Mouse (Mus musculus): ENCODE data around the gene Olfr1424.
"Not testable (repeated sequence)": the region's sequence is repeated elsewhere in the genome, so short reads cannot be mapped to it uniquely, and the experiment has no call there.

The Olfr1424 gene

DNA sequence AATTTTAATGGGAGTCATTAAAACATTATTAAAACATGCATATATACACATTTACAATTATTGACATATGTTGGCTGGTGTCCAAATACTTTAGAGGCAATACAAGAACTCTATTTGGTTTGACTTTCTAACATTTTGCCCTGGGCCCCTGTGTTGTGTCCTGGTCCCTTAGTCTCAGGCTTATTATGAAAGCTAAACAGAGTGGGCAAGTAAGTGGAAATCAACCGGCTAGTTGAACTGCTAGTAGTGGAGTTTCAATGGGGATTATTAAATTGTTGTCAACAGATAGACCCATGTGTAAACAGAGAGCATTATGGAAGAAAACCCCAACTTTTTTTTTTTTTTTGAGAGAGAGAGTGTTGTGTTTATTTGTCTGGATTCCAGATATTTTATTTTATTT, at the start of gene Olfr1424:
Gene Olfr1424 (minus strand): TSS at position 101 of the 400 bp plus-strand sequence.
- DNase-seq (ENCODE audit: low spot score) = not testable (repeated sequence)

- no peak for DNase-seq (ENCODE audit: low spot score)
Measured at GRCm38 (mm10) chr19:12104541-12104940, 42.1 kb upstream of the Olfr1424 start.

- no peak for DNase-seq (ENCODE audit: low spot score)
Measured at GRCm38 (mm10) chr19:12103234-12103633, 40.8 kb upstream of the Olfr1424 start, which contains the start of gene Olfr1427. Gene Olfr1427, minus strand, starts transcription at chr19:12103334.

DNA sequence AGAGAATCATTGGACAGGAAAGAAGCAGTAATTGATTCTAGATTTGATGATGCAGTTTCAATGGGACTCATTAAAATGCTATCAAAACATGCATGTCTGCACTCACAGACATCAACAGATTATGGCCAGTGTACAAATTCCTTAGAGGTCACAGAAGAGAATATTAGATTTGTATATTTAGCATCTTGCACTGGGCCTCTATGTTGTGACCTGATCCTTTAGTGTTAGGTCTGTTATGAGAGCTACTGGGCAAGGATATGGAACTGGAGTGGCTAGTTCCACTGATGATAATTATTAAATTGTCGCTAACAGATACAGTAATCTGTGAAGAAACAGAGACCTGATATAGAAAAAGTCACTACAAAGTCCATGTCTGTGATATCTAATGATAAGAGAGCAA, 29.4 kb upstream of the Olfr1424 start, which contains the start of gene Olfr1426:
Gene Olfr1426 (minus strand): TSS at position 101 of the 400 bp plus-strand sequence.
- DNase-seq (ENCODE audit: low spot score) = no peak

GRCm38 (mm10) chr19:12077631-12078030, 15.1 kb upstream of the Olfr1424 start, which contains the start of gene Olfr1425:
Gene Olfr1425, minus strand, starts transcription at chr19:12077731.
- DNase-seq (ENCODE audit: low spot score) = not testable (repeated sequence)

- not testable (repeated sequence) for DNase-seq (ENCODE audit: low spot score)
Measured at GRCm38 (mm10) chr19:12069546-12069945, 7.1 kb upstream of the Olfr1424 start.

DNA sequence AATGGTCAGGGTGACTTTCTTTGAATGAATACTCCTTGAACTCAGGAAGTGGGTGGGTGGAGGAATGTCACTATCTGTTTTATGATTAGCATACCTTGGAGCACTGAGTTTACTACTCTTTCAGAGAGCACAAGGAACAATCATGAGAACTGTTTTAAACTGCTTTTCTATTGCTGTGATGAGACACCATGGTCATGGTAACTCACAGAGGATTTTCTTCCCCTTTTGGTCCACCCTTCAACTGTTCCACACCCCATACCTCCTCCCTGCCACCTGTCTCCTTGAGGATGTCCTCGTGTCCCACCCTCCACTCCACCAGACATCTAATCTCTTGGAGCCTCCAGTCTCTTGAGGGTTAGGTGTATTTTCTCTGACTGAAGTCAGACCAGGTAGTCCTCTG, 5.3 kb upstream of the Olfr1424 start:
- not testable (repeated sequence) for DNase-seq (ENCODE audit: low spot score)

DNA sequence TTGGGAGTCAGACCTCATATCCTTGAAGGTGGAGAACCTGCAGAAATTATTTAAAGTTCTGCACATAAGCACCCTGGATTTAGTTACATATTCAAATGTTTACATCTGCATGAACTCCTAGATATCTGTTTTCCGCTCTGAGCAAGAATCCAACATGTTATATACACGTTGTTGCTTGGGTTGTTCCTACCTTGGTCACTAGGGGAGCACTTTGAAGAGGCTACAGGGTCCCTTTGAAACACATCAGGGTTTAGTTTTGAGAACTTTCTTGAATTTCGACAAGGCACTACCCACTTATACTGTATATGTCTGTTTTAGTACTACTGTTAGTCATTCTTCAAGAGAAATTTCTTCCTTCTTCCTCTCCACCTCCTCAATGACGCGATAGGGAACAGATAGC, 19.3 kb downstream of the Olfr1424 start:
- DNase-seq (ENCODE audit: low spot score) = no peak

- no peak for DNase-seq (ENCODE audit: low spot score)
Measured at GRCm38 (mm10) chr19:12041217-12041616, 21.3 kb downstream of the Olfr1424 start, which contains the start of gene Olfr1423. Gene Olfr1423, minus strand, starts transcription at chr19:12041317.

GRCm38 (mm10) chr19:12037727-12038126, 24.8 kb downstream of the Olfr1424 start:
- no peak for DNase-seq (ENCODE audit: low spot score)

- no peak for DNase-seq (ENCODE audit: low spot score)
Measured at GRCm38 (mm10) chr19:12026606-12027005, 35.9 kb downstream of the Olfr1424 start.

DNA sequence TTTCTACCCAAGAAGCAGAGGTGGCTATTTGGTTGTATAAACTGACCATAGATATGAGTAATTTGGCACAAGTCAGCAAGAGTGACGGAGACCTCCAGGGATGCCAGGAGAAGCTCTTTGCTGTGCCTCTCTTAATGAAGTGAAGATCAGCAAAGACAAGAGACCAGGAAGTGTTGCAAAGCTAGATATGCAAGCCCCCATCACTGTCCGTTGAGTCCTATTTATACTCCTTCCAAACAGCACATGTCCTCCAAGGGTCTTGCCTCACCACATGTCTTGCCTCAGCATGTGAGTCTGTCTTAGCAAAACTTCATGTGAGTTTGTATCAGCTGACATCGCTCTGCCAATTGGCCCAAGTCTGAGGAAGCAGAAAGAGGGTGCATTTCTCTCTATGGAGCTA, 37.1 kb downstream of the Olfr1424 start:
- no peak for DNase-seq (ENCODE audit: low spot score)

DNA sequence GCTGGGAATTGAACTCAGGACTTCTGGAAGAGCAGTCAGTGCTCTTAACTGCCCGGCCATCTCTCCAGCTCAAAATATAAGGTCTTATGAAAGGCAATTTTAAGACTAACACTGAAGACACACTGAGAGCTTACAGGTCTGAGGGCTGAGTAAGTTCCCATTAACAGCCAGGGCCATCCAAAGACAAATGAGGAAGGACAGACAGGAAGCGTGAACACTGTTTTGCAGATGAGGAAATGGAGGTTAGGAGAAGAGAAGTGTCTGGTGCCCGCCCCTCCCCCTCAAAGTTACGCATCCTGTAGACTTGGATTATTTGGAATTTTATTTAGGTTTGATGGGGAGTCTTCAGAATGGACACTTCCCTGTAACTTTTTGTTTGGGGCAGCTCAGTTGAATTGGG, 38.3 kb downstream of the Olfr1424 start:
- DNase-seq (ENCODE audit: low spot score) = no peak

- DNase-seq (ENCODE audit: low spot score) = no peak
Measured at GRCm38 (mm10) chr19:12016192-12016591, 46.3 kb downstream of the Olfr1424 start.

- peak; percentile 39 for DNase-seq (ENCODE audit: low spot score)
Measured at GRCm38 (mm10) chr19:12015708-12016107, 46.8 kb downstream of the Olfr1424 start.

DNA sequence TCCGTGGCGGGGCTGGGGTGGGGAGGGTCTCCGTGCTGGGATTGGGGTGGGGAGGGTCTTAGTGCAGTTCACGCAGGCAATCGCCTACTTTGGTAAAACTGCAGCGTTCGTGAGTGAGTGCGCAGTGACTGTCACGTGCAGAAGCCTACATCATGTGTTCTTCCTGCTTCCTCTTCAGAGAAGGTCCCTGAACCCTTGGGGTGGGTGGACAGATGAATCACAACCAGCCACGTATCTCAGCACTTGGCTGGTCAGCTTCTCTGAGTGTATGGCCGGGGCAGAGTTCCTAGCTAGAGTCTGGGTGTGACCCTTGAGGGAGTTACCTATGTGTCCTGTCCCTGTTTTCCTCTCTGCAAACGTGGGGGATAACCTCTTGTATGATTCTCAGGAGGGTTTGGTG, 49.3 kb downstream of the Olfr1424 start:
- DNase-seq (ENCODE audit: low spot score) = peak; percentile 77

- DNase-seq (ENCODE audit: low spot score) = peak; percentile 9
Measured at GRCm38 (mm10) chr19:12012615-12013014, 49.9 kb downstream of the Olfr1424 start.

GRCm38 (mm10) chr19:12011560-12012556, 50.6 kb downstream of the Olfr1424 start:
- DNase-seq (ENCODE audit: low spot score) = peak; percentile 93

GRCm38 (mm10) chr19:12010916-12011559, 51.4 kb downstream of the Olfr1424 start:
- DNase-seq (ENCODE audit: low spot score) = peak; percentile 93

DNA sequence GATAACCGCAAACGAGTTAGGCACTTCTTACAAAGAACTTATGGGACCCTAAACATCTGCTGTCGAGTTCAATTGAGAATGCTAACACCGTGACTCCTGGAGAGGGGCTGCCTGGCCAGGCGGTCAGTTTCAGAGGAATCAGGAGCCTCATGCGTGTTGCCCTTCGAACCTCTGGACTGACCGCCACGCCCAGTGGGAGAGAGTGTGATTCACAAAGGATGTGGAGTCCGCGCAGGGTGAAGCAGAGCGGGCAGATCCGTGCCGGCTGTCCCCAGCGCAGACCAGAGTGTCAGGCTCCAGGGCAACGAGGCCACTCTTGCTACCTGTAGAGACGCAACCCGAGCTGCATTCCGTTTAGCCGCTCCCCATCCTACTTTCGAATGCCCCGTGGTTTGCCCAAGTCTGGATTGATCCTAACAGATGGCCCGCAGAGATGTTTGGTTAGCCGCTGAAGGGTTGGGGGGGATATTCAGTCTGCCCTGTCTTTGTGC, 52.2 kb downstream of the Olfr1424 start:
- DNase-seq (ENCODE audit: low spot score) = peak; percentile 87

DNA sequence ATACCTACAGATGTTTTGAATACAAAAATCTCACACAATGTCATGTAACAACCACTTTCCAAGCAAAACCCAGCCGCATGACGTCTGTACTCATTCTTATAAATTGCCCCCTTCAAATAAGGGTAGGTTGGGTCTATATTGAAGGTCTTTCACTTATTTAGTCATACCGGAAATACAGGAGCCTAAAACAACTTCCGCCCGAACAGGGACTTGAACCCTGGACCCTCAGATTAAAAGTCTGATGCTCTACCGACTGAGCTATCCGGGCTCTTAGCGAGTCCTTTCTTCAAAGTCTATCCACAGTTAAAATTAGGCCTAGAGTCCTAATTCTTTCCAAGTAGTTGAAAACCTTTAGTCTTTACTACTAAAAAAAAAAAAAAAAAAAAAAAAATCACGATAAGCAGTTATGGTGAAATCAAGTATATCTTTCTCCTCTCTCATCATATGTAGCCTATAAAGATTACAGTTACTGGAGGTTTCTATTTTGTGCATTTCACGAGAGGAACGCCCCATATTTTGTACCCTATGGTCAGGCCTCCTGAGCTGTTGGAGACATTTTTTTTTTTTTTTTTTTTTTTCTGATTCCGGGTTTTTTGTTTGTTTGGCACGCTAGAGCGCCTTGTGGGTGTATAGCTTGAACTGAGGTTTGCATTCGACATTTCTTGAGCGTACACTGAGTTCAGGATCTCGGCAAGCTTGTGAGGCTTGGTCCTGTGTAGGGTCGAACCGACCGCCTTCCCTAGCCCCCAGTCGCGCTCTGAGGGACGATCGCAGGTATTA, 52.8 kb downstream of the Olfr1424 start:
- DNase-seq (ENCODE audit: low spot score) = peak; percentile 77

Measured in embryo, embryonic 10 days (tissue).